20 mouse cellular contexts compared by ENCODE assay signal in genomic region chr5:118118351-118118750, GRCm38 (mm10). TPM values are rescaled to one million over a fixed set of nuclear protein-coding genes. Genes with fewer than 3 reads are reported as not detected.
DNase-seq lines count a peak whose midpoint lies in the region; ATAC-seq and TF ChIP-seq lines count a peak whose summit lies in the region.
"Had no signal": no experiment of that assay in that cellular context is flagged by ENCODE, and none has a peak within 500 bp of the region (broad histone marks: within the 10 kb centered on the region; RNA-seq: fewer than 3 reads in every experiment).

No protein-coding gene starts in this region.

- H3K4me3 ChIP-seq in forebrain, postnatal 0 days (ENCODE audit: low read depth, low read length): no peak overlapping the region
- H3K4me3 ChIP-seq in forebrain, embryonic 15.5 days: no peak overlapping the region
- H3K4me3 ChIP-seq in midbrain, embryonic 10.5 days: no peak overlapping the region
- no peak overlapping the region for H3K4me3 ChIP-seq in midbrain, embryonic 11.5 days (ENCODE audit: low read depth, low read length)
- no peak overlapping the region for H3K4me3 ChIP-seq in hindbrain, postnatal 0 days (ENCODE audit: low read length)
- H3K4me3 ChIP-seq in neural tube, embryonic 14.5 days (ENCODE audit: low read depth, low read length): no peak overlapping the region
- H3K4me3 ChIP-seq: intestine, embryonic 15.5 days; lung, embryonic 15.5 days; stomach, embryonic 15.5 days had no signal

- no peak for ATAC-seq in forebrain, postnatal 0 days
- no peak for ATAC-seq in forebrain, embryonic 15.5 days (replicated peaks)
- no peak for ATAC-seq in midbrain, embryonic 11.5 days (ENCODE audit: low FRiP score)
- ATAC-seq in hindbrain, postnatal 0 days: no peak
- no peak for ATAC-seq in neural tube, embryonic 14.5 days (ENCODE audit: low read depth)
- no peak for ATAC-seq in megakaryocyte-erythroid progenitor cell, adult 5-6 weeks (replicated peaks; ENCODE audit: low FRiP score, low TSS enrichment, poor library complexity, severe bottlenecking)
- ATAC-seq: intestine, embryonic 15.5 days had no signal

- peaks cover 4% of the 10 kb centered on the region; the same call in 1 of the 2 replicates for H3K4me1 ChIP-seq in forebrain, postnatal 0 days (ENCODE audit: insufficient read depth)
- H3K4me1 ChIP-seq in forebrain, embryonic 15.5 days: peaks cover 44% of the 10 kb centered on the region
- H3K4me1 ChIP-seq in midbrain, embryonic 10.5 days: peaks cover 23% of the 10 kb centered on the region
- peaks cover 2% of the 10 kb centered on the region; the same call in 1 of the 2 replicates for H3K4me1 ChIP-seq in midbrain, embryonic 11.5 days (ENCODE audit: control insufficient read depth, insufficient read depth, low read length)
- 0 out of 2 replicates have a peak, but pooled peaks cover 4% of the 10 kb centered on the region for H3K4me1 ChIP-seq in hindbrain, postnatal 0 days (ENCODE audit: insufficient read depth, low read length)
- peaks cover 27% of the 10 kb centered on the region; the same call in 1 of the 2 replicates for H3K4me1 ChIP-seq in neural tube, embryonic 14.5 days (ENCODE audit: control insufficient read depth, insufficient read depth, low read length)
- H3K4me1 ChIP-seq: intestine, embryonic 15.5 days; lung, embryonic 15.5 days had no signal

- no peak overlapping the region for H3K9ac ChIP-seq in forebrain, postnatal 0 days
- H3K9ac ChIP-seq in forebrain, embryonic 15.5 days (replicated peaks): no peak overlapping the region
- no peak overlapping the region for H3K9ac ChIP-seq in midbrain, embryonic 11.5 days (ENCODE audit: low read length)
- no peak overlapping the region for H3K9ac ChIP-seq in hindbrain, postnatal 0 days (replicated peaks; ENCODE audit: low read length)
- H3K9ac ChIP-seq in neural tube, embryonic 14.5 days (replicated peaks; ENCODE audit: low read depth, low read length): 0 out of 2 replicates have a peak overlapping the region, but pooled peaks have one; percentile 29
- H3K9ac ChIP-seq: intestine, embryonic 15.5 days; lung, embryonic 15.5 days; stomach, embryonic 15.5 days had no signal

- WGBS in forebrain, postnatal 0 days: 92% methylated on average over 3 of the region's 3 CpGs
- WGBS in forebrain, embryonic 15.5 days: 84% methylated on average over 3 of the region's 3 CpGs
- 89% methylated on average over 3 of the region's 3 CpGs for WGBS in midbrain, embryonic 10.5 days
- 87% methylated on average over 3 of the region's 3 CpGs for WGBS in midbrain, embryonic 11.5 days
- 89% methylated on average over 3 of the region's 3 CpGs for WGBS in hindbrain, postnatal 0 days
- WGBS in neural tube, embryonic 14.5 days: 82% methylated on average over 3 of the region's 3 CpGs

- H3K27ac ChIP-seq in forebrain, postnatal 0 days (ENCODE audit: low read depth, low read length): 0 out of 2 replicates have a peak overlapping the region, but pooled peaks have one; percentile 9
- H3K27ac ChIP-seq in forebrain, embryonic 15.5 days (replicated peaks): no peak overlapping the region
- 0 out of 2 replicates have a peak overlapping the region, but pooled peaks have one; percentile 38 for H3K27ac ChIP-seq in midbrain, embryonic 10.5 days (replicated peaks)
- no peak overlapping the region; the same call in 1 of the 2 replicates for H3K27ac ChIP-seq in midbrain, embryonic 11.5 days (ENCODE audit: low read depth, low read length)
- H3K27ac ChIP-seq in hindbrain, postnatal 0 days: peak overlapping the region; percentile 51; the same call in 1 of the 2 replicates
- H3K27ac ChIP-seq in neural tube, embryonic 14.5 days (ENCODE audit: low read depth, low read length): peak overlapping the region; percentile 75
- H3K27ac ChIP-seq: lung, embryonic 15.5 days; stomach, embryonic 15.5 days had no signal

- no peaks in the 10 kb centered on the region for H3K9me3 ChIP-seq in forebrain, postnatal 0 days (ENCODE audit: low read length)
- no peaks in the 10 kb centered on the region for H3K9me3 ChIP-seq in forebrain, embryonic 15.5 days
- no peaks in the 10 kb centered on the region for H3K9me3 ChIP-seq in midbrain, embryonic 10.5 days (replicated peaks)
- H3K9me3 ChIP-seq in midbrain, embryonic 11.5 days (ENCODE audit: control insufficient read depth, low read length): no peaks in the 10 kb centered on the region
- no peaks in the 10 kb centered on the region for H3K9me3 ChIP-seq in hindbrain, postnatal 0 days (ENCODE audit: low read length)
- no peaks in the 10 kb centered on the region for H3K9me3 ChIP-seq in neural tube, embryonic 14.5 days (ENCODE audit: control insufficient read depth, low read length)
- H3K9me3 ChIP-seq: intestine, embryonic 15.5 days; lung, embryonic 15.5 days; stomach, embryonic 15.5 days had no signal

- DNase-seq in forebrain, postnatal 0 days: no peak
- no peak for DNase-seq in midbrain, embryonic 10.5 days (ENCODE audit: low spot score)
- no peak for DNase-seq in midbrain, embryonic 11.5 days (ENCODE audit: low spot score, missing footprints)
- no peak for DNase-seq in hindbrain, postnatal 0 days (ENCODE audit: low spot score)
- no peak for DNase-seq in cerebellum, adult 9-11 months
- DNase-seq: adrenal gland, postnatal 10 days; cerebellum, adult 11 months; cerebellum, postnatal 25 days; gastrocnemius, postnatal 36 days; heart, postnatal 14 days; kidney, postnatal 4 days had no signal

- no peak overlapping the region for H3K4me2 ChIP-seq in forebrain, postnatal 0 days (ENCODE audit: low read depth)
- H3K4me2 ChIP-seq in forebrain, embryonic 15.5 days (replicated peaks): no peak overlapping the region
- H3K4me2 ChIP-seq in midbrain, embryonic 11.5 days: no peak overlapping the region
- H3K4me2 ChIP-seq in hindbrain, postnatal 0 days (ENCODE audit: low read depth, low read length): no peak overlapping the region
- H3K4me2 ChIP-seq in neural tube, embryonic 14.5 days (ENCODE audit: low read depth, low read length): peak overlapping the region; percentile 16; the same call in 1 of the 2 replicates
- H3K4me2 ChIP-seq: heart, embryonic 11.5 days; intestine, embryonic 15.5 days; liver, embryonic 11.5 days; lung, embryonic 15.5 days; stomach, embryonic 15.5 days had no signal

- no peaks in the 10 kb centered on the region for H3K27me3 ChIP-seq in forebrain, postnatal 0 days (ENCODE audit: insufficient read depth, low read length)
- no peaks in the 10 kb centered on the region for H3K27me3 ChIP-seq in forebrain, embryonic 15.5 days
- H3K27me3 ChIP-seq in midbrain, embryonic 10.5 days (ENCODE audit: low read depth, poor library complexity, severe bottlenecking): no peaks in the 10 kb centered on the region
- H3K27me3 ChIP-seq in midbrain, embryonic 11.5 days (ENCODE audit: control insufficient read depth, insufficient read depth, low read length): no peaks in the 10 kb centered on the region
- H3K27me3 ChIP-seq in hindbrain, postnatal 0 days (ENCODE audit: insufficient read depth, low read length): no peaks in the 10 kb centered on the region
- H3K27me3 ChIP-seq in neural tube, embryonic 14.5 days (ENCODE audit: control insufficient read depth, insufficient read depth, low read length): no peaks in the 10 kb centered on the region
- H3K27me3 ChIP-seq: intestine, embryonic 15.5 days; lung, embryonic 15.5 days; stomach, embryonic 15.5 days had no signal

- no peak for TF ChIP-seq CTCF in forebrain, postnatal 0 days (IDR thresholded peaks at IDR 0.05; ENCODE audit: low read depth)
- TF ChIP-seq CTCF in hindbrain, postnatal 0 days (IDR thresholded peaks at IDR 0.05; ENCODE audit: low read depth): no peak

- no peaks in the 10 kb centered on the region for H3K36me3 ChIP-seq in forebrain, postnatal 0 days (ENCODE audit: insufficient read depth)
- no peaks in the 10 kb centered on the region for H3K36me3 ChIP-seq in forebrain, embryonic 15.5 days
- H3K36me3 ChIP-seq in midbrain, embryonic 10.5 days: peaks cover 44% of the 10 kb centered on the region
- H3K36me3 ChIP-seq in midbrain, embryonic 11.5 days (ENCODE audit: control insufficient read depth, insufficient read depth, low read length): no peaks in the 10 kb centered on the region
- no peaks in the 10 kb centered on the region for H3K36me3 ChIP-seq in hindbrain, postnatal 0 days (ENCODE audit: insufficient read depth, low read length)
- H3K36me3 ChIP-seq in neural tube, embryonic 14.5 days (ENCODE audit: control insufficient read depth, insufficient read depth, low read length): no peaks in the 10 kb centered on the region
- H3K36me3 ChIP-seq: intestine, embryonic 15.5 days had no signal

RNA-seq across cellular contexts. Expression of gene Fbxw8, which starts 36.9 kb away (rescaled TPM):
- total RNA-seq in forebrain, postnatal 0 days (2014; rRNA removed): 42.8 and 51.0 TPM in 2 replicates
- 15.2 and 16.4 TPM in 2 replicates for polyA plus RNA-seq in forebrain, postnatal 0 days (2015; fragmentation: Nextera tagmentation; extraction: Ambion mirVana)
- polyA plus RNA-seq in forebrain, embryonic 15.5 days (2015; fragmentation: Nextera tagmentation; extraction: Ambion mirVana): 22.3 and 25.2 TPM in 2 replicates
- polyA plus RNA-seq in midbrain, embryonic 10.5 days (2016; fragmentation: Nextera tagmentation; extraction: Ambion mirVana): 31.7 and 32.2 TPM in 2 replicates
- 16.5 and 21.1 TPM in 2 replicates for polyA plus RNA-seq in midbrain, embryonic 11.5 days (2014; fragmentation: Nextera tagmentation; extraction: Ambion mirVana)
- total RNA-seq in hindbrain, postnatal 0 days (2014; rRNA removed): 57.5 and 58.0 TPM in 2 replicates
- 18.0 and 18.2 TPM in 2 replicates for polyA plus RNA-seq in hindbrain, postnatal 0 days (2015; fragmentation: Nextera tagmentation; extraction: Ambion mirVana)
- 16.5 and 20.4 TPM in 2 replicates for polyA plus RNA-seq in neural tube, embryonic 14.5 days (2014; fragmentation: Nextera tagmentation; extraction: Ambion mirVana)
- 18.1 and 25.3 TPM in 2 replicates for total RNA-seq in megakaryocyte-erythroid progenitor cell, adult 5-6 weeks (2014; fragmentation: Nextera tagmentation)
- 12.9 and 23.8 TPM in 2 replicates for total RNA-seq in megakaryocyte-erythroid progenitor cell, adult 5-6 weeks (2017)

RNA-seq across cellular contexts. Expression of gene Hrk, which starts 46.1 kb away (rescaled TPM):
- total RNA-seq in forebrain, postnatal 0 days (2014; rRNA removed): 17.3 and 26.3 TPM in 2 replicates
- polyA plus RNA-seq in forebrain, postnatal 0 days (2015; fragmentation: Nextera tagmentation; extraction: Ambion mirVana): 4.7 and 8.4 TPM in 2 replicates
- polyA plus RNA-seq in forebrain, embryonic 15.5 days (2015; fragmentation: Nextera tagmentation; extraction: Ambion mirVana): 2.3 and 2.7 TPM in 2 replicates
- 0.06 and 0.10 TPM in 2 replicates for polyA plus RNA-seq in midbrain, embryonic 10.5 days (2016; fragmentation: Nextera tagmentation; extraction: Ambion mirVana)
- 0.08 and 0.18 TPM in 2 replicates for polyA plus RNA-seq in midbrain, embryonic 11.5 days (2014; fragmentation: Nextera tagmentation; extraction: Ambion mirVana)
- total RNA-seq in hindbrain, postnatal 0 days (2014; rRNA removed): 14.0 TPM in 2 replicates
- polyA plus RNA-seq in hindbrain, postnatal 0 days (2015; fragmentation: Nextera tagmentation; extraction: Ambion mirVana): 4.3 and 4.6 TPM in 2 replicates
- polyA plus RNA-seq in neural tube, embryonic 14.5 days (2014; fragmentation: Nextera tagmentation; extraction: Ambion mirVana): 3.5 and 3.9 TPM in 2 replicates
- total RNA-seq in megakaryocyte-erythroid progenitor cell, adult 5-6 weeks (2014; fragmentation: Nextera tagmentation): not detected in 2 replicates
- not detected in 2 replicates for total RNA-seq in megakaryocyte-erythroid progenitor cell, adult 5-6 weeks (2017)
- polyA plus RNA-seq: heart, embryonic 11.5 days; spleen, adult 2 months had no signal

Comparison
In these comparisons a context has a peak if more than half of its experiments do, and no peak if none do; other contexts are left out.
1. H3K27ac ChIP-seq: peak in forebrain, postnatal 0 days (single experiment), midbrain, embryonic 10.5 days (single experiment), hindbrain, postnatal 0 days (single experiment) and neural tube, embryonic 14.5 days (single experiment); none in forebrain, embryonic 15.5 days (single experiment) and midbrain, embryonic 11.5 days (single experiment).